In the genomic region with DNA sequence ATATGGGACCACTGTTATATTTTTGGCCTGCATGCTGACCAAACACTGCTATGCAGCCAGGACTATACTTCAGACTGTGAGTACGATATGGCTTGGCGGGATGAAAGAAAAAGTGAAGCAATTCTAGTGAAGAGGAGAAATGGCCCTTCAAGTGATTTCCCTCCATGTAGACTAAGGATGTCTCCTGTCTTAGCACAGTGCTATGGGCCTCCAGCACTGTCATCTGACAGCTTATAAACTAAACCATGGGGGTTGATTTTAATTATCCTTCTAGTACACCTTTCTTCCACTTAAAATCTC, we compare ENCODE assay signal across 11 mouse cellular contexts. TPM values are rescaled to one million over a fixed set of nuclear protein-coding genes. Genes with fewer than 3 reads are reported as not detected.
DNase-seq lines count a peak whose midpoint lies in the region; ATAC-seq and TF ChIP-seq lines count a peak whose summit lies in the region.
"Had no signal": no experiment of that assay in that cellular context is flagged by ENCODE, and none has a peak within 500 bp of the region (broad histone marks: within the 10 kb centered on the region; RNA-seq: fewer than 3 reads in every experiment).

No protein-coding gene starts in this region.

- intact Hi-C loops in heart, postnatal 10 days (cut with DNase I) = loop anchor here (5.0 kb wide), 2 partner anchors 221 to 321 kb away; no protein-coding TSS in a partner anchor

- no peak for DNase-seq in heart, embryonic 10.5 days (ENCODE audit: low spot score)
- no peak for DNase-seq in heart, postnatal 10 days
- DNase-seq in midbrain, embryonic 10.5 days (ENCODE audit: low spot score) = no peak
- DNase-seq in midbrain, postnatal 0 days (ENCODE audit: low spot score) = no peak
- no peak for DNase-seq in natural killer cell, adult 2 months (ENCODE audit: low spot score in 2 of 2)
- DNase-seq in layer of hippocampus, postnatal 14 days (ENCODE audit: low spot score in 2 of 2) = no peak
- DNase-seq: cerebellum, adult 9-10 months; gastrocnemius, adult 2 months had no signal

- H3K4me1 ChIP-seq in heart, embryonic 10.5 days = peaks cover 19% of the 10 kb centered on the region
- H3K4me1 ChIP-seq in midbrain, embryonic 10.5 days = peaks cover 27% of the 10 kb centered on the region
- no peaks in the 10 kb centered on the region for H3K4me1 ChIP-seq in midbrain, postnatal 0 days (ENCODE audit: insufficient read depth, low read length)
- H3K4me1 ChIP-seq in intestine, embryonic 16.5 days (ENCODE audit: control insufficient read depth, insufficient read depth, low read length) = peaks cover 17% of the 10 kb centered on the region
- H3K4me1 ChIP-seq in neural tube, embryonic 13.5 days (replicated peaks) = peaks cover 25% of the 10 kb centered on the region

- no peak overlapping the region for H3K9ac ChIP-seq in midbrain, postnatal 0 days (replicated peaks; ENCODE audit: low read length, poor library complexity, severe bottlenecking)
- 0 out of 2 replicates have a peak overlapping the region, but pooled peaks have one; percentile 12 for H3K9ac ChIP-seq in intestine, embryonic 16.5 days (ENCODE audit: low read depth, low read length)
- peak overlapping the region; percentile 82; the same call in 1 of the 2 replicates for H3K9ac ChIP-seq in neural tube, embryonic 13.5 days

- no peak overlapping the region for H3K4me2 ChIP-seq in midbrain, postnatal 0 days (ENCODE audit: low read depth, low read length, poor library complexity, severe bottlenecking)
- peak overlapping the region; percentile 63 for H3K4me2 ChIP-seq in intestine, embryonic 16.5 days (ENCODE audit: low read depth, low read length)
- H3K4me2 ChIP-seq in neural tube, embryonic 13.5 days = peak overlapping the region; percentile 72

- ATAC-seq in midbrain, postnatal 0 days (ENCODE audit: low FRiP score) = no peak
- ATAC-seq in intestine, embryonic 16.5 days = no peak
- no peak for ATAC-seq in neural tube, embryonic 13.5 days (ENCODE audit: low read depth)
- ATAC-seq: lung, postnatal 0 days had no signal

- no peak overlapping the region for H3K27ac ChIP-seq in heart, embryonic 10.5 days
- no peak overlapping the region for H3K27ac ChIP-seq in midbrain, embryonic 10.5 days (replicated peaks)
- H3K27ac ChIP-seq in midbrain, postnatal 0 days (ENCODE audit: low read depth, low read length) = no peak overlapping the region
- no peak overlapping the region for H3K27ac ChIP-seq in intestine, embryonic 16.5 days (ENCODE audit: low read length)
- H3K27ac ChIP-seq in neural tube, embryonic 13.5 days (replicated peaks) = no peak overlapping the region
- H3K27ac ChIP-seq: gastrocnemius, adult 2 months had no signal

- H3K4me3 ChIP-seq in heart, embryonic 10.5 days = peak overlapping the region; percentile 73
- peak overlapping the region; percentile 71 for H3K4me3 ChIP-seq in midbrain, embryonic 10.5 days
- H3K4me3 ChIP-seq in midbrain, postnatal 0 days (ENCODE audit: low read depth, low read length) = no peak overlapping the region
- H3K4me3 ChIP-seq in intestine, embryonic 16.5 days (ENCODE audit: low read length) = peak overlapping the region; percentile 95; the same call in 1 of the 2 replicates
- H3K4me3 ChIP-seq in neural tube, embryonic 13.5 days = no peak overlapping the region; the same call in 1 of the 2 replicates

- no peaks in the 10 kb centered on the region for H3K9me3 ChIP-seq in heart, embryonic 10.5 days
- no peaks in the 10 kb centered on the region; the same call in 1 of the 2 replicates for H3K9me3 ChIP-seq in midbrain, embryonic 10.5 days (replicated peaks)
- H3K9me3 ChIP-seq in midbrain, postnatal 0 days (ENCODE audit: low read length) = no peaks in the 10 kb centered on the region
- no peaks in the 10 kb centered on the region for H3K9me3 ChIP-seq in intestine, embryonic 16.5 days (ENCODE audit: control insufficient read depth, low read length)
- H3K9me3 ChIP-seq in neural tube, embryonic 13.5 days = 0 out of 2 replicates have a peak, but pooled peaks cover under 1% of the 10 kb centered on the region

- 87% methylated on average over 2 of the region's 2 CpGs for WGBS in heart, embryonic 10.5 days
- 86% methylated on average over 2 of the region's 2 CpGs for WGBS in midbrain, embryonic 10.5 days
- WGBS in midbrain, postnatal 0 days = 93% methylated on average over 2 of the region's 2 CpGs
- 87% methylated on average over 2 of the region's 2 CpGs for WGBS in intestine, embryonic 16.5 days
- WGBS in neural tube, embryonic 13.5 days = 92% methylated on average over 2 of the region's 2 CpGs

- no peak for TF ChIP-seq CTCF in midbrain, postnatal 0 days (IDR thresholded peaks at IDR 0.05)

- peaks cover 35% of the 10 kb centered on the region for H3K36me3 ChIP-seq in heart, embryonic 10.5 days
- peaks cover 46% of the 10 kb centered on the region for H3K36me3 ChIP-seq in midbrain, embryonic 10.5 days
- H3K36me3 ChIP-seq in midbrain, postnatal 0 days (ENCODE audit: insufficient read depth, low read length) = peaks cover 4% of the 10 kb centered on the region
- H3K36me3 ChIP-seq in intestine, embryonic 16.5 days (ENCODE audit: control insufficient read depth, insufficient read depth, low read length) = peaks cover 4% of the 10 kb centered on the region; the same call in 1 of the 2 replicates
- peaks cover 19% of the 10 kb centered on the region for H3K36me3 ChIP-seq in neural tube, embryonic 13.5 days

- H3K27me3 ChIP-seq in heart, embryonic 10.5 days (ENCODE audit: insufficient read depth, poor library complexity, severe bottlenecking) = no peaks in the 10 kb centered on the region
- no peaks in the 10 kb centered on the region for H3K27me3 ChIP-seq in midbrain, embryonic 10.5 days (ENCODE audit: low read depth, poor library complexity, severe bottlenecking)
- no peaks in the 10 kb centered on the region for H3K27me3 ChIP-seq in midbrain, postnatal 0 days (ENCODE audit: insufficient read depth, low read length)
- no peaks in the 10 kb centered on the region for H3K27me3 ChIP-seq in intestine, embryonic 16.5 days (replicated peaks; ENCODE audit: control insufficient read depth, insufficient read depth, low read length)
- H3K27me3 ChIP-seq in neural tube, embryonic 13.5 days = no peaks in the 10 kb centered on the region

RNA-seq across cellular contexts. Expression of a gene that starts 1.4 kb away (rescaled TPM):
- polyA plus RNA-seq in heart, embryonic 10.5 days (2016; fragmentation: Nextera tagmentation; extraction: Ambion mirVana) = 75.0 and 84.0 TPM in 2 replicates
- total RNA-seq in heart, postnatal 10 days (2021) = 10 to 100 TPM; 14.5 to 14.7 TPM
- polyA plus RNA-seq in midbrain, embryonic 10.5 days (2016; fragmentation: Nextera tagmentation; extraction: Ambion mirVana) = 95.5 and 104 TPM in 2 replicates
- total RNA-seq in midbrain, postnatal 0 days (2014; rRNA removed) = 14.0 and 26.9 TPM in 2 replicates
- 16.7 and 17.5 TPM in 2 replicates for polyA plus RNA-seq in midbrain, postnatal 0 days (2015; fragmentation: Nextera tagmentation; extraction: Ambion mirVana)
- 42.0 and 48.8 TPM in 2 replicates for polyA plus RNA-seq in intestine, embryonic 16.5 days (2015; fragmentation: Nextera tagmentation; extraction: Ambion mirVana)
- 36.3 and 42.7 TPM in 2 replicates for polyA plus RNA-seq in neural tube, embryonic 13.5 days (2015; fragmentation: Nextera tagmentation; extraction: Ambion mirVana)
- 10 to 100 TPM; 14.4 to 17.0 TPM for total RNA-seq in layer of hippocampus, postnatal 14 days (2021)

RNA-seq across cellular contexts. Expression of a gene that starts 45.0 kb away (rescaled TPM):
- polyA plus RNA-seq in heart, embryonic 10.5 days (2016; fragmentation: Nextera tagmentation; extraction: Ambion mirVana) = 10.5 and 14.9 TPM in 2 replicates
- 1 to 10 TPM; 7.4 to 8.5 TPM for total RNA-seq in heart, postnatal 10 days (2021)
- 19.5 and 24.8 TPM in 2 replicates for polyA plus RNA-seq in midbrain, embryonic 10.5 days (2016; fragmentation: Nextera tagmentation; extraction: Ambion mirVana)
- total RNA-seq in midbrain, postnatal 0 days (2014; rRNA removed) = 29.7 and 31.0 TPM in 2 replicates
- polyA plus RNA-seq in midbrain, postnatal 0 days (2015; fragmentation: Nextera tagmentation; extraction: Ambion mirVana) = 23.7 and 24.4 TPM in 2 replicates
- polyA plus RNA-seq in intestine, embryonic 16.5 days (2015; fragmentation: Nextera tagmentation; extraction: Ambion mirVana) = 8.5 and 10.1 TPM in 2 replicates
- polyA plus RNA-seq in neural tube, embryonic 13.5 days (2015; fragmentation: Nextera tagmentation; extraction: Ambion mirVana) = 30.6 and 32.0 TPM in 2 replicates
- 10 to 100 TPM; 31.9 to 35.0 TPM for total RNA-seq in layer of hippocampus, postnatal 14 days (2021)

RNA-seq across cellular contexts. Expression of a gene that starts 54.7 kb away (rescaled TPM):
- polyA plus RNA-seq in heart, embryonic 10.5 days (2016; fragmentation: Nextera tagmentation; extraction: Ambion mirVana) = 132 and 170 TPM in 2 replicates
- 10 to 100 TPM; 89.8 to 96.6 TPM for total RNA-seq in heart, postnatal 10 days (2021)
- 144 and 146 TPM in 2 replicates for polyA plus RNA-seq in midbrain, embryonic 10.5 days (2016; fragmentation: Nextera tagmentation; extraction: Ambion mirVana)
- 66.0 and 78.7 TPM in 2 replicates for total RNA-seq in midbrain, postnatal 0 days (2014; rRNA removed)
- 140 and 145 TPM in 2 replicates for polyA plus RNA-seq in midbrain, postnatal 0 days (2015; fragmentation: Nextera tagmentation; extraction: Ambion mirVana)
- 157 and 163 TPM in 2 replicates for polyA plus RNA-seq in intestine, embryonic 16.5 days (2015; fragmentation: Nextera tagmentation; extraction: Ambion mirVana)
- polyA plus RNA-seq in neural tube, embryonic 13.5 days (2015; fragmentation: Nextera tagmentation; extraction: Ambion mirVana) = 165 and 177 TPM in 2 replicates
- total RNA-seq in layer of hippocampus, postnatal 14 days (2021) = 10 to 100 TPM; 79.4 to 86.1 TPM

Comparison
In these comparisons a context has a peak if more than half of its experiments do, and no peak if none do; other contexts are left out.
1. H3K4me3 ChIP-seq: peak in heart, embryonic 10.5 days (single experiment), midbrain, embryonic 10.5 days (single experiment) and intestine, embryonic 16.5 days (single experiment); none in midbrain, postnatal 0 days (single experiment) and neural tube, embryonic 13.5 days (single experiment).